In genomic region chr8:70964159-70964558, GRCm38 (mm10) we compare ENCODE assay signal across 8 mouse cellular contexts. TPM values are rescaled to one million over a fixed set of nuclear protein-coding genes. Genes with fewer than 3 reads are reported as not detected.
DNase-seq lines count a peak whose midpoint lies in the region; ATAC-seq and TF ChIP-seq lines count a peak whose summit lies in the region.

No protein-coding gene starts in this region.

- H3K27ac ChIP-seq in gastrocnemius, adult 2 months = no peak overlapping the region
- no peak overlapping the region for H3K27ac ChIP-seq in embryonic facial prominence, embryonic 11.5 days (replicated peaks; ENCODE audit: low read depth, low read length)
- H3K27ac ChIP-seq in neural tube, embryonic 11.5 days (ENCODE audit: low read depth, low read length) = no peak overlapping the region

- no peaks in the 10 kb centered on the region for H3K27me3 ChIP-seq in embryonic facial prominence, embryonic 11.5 days (ENCODE audit: control insufficient read depth, insufficient read depth, low read length)
- H3K27me3 ChIP-seq in neural tube, embryonic 11.5 days (ENCODE audit: control insufficient read depth, insufficient read depth, low read length) = no peaks in the 10 kb centered on the region

- H3K9ac ChIP-seq in embryonic facial prominence, embryonic 11.5 days (replicated peaks; ENCODE audit: low read length) = no peak overlapping the region
- no peak overlapping the region for H3K9ac ChIP-seq in neural tube, embryonic 11.5 days (ENCODE audit: low read length)

- WGBS in embryonic facial prominence, embryonic 11.5 days = 10% methylated on average over 3 of the region's 3 CpGs
- 8% methylated on average over 3 of the region's 3 CpGs for WGBS in neural tube, embryonic 11.5 days

- peak; percentile 51 for TF ChIP-seq CTCF in gastrocnemius, adult 2 months (IDR thresholded peaks at IDR 0.05)

- H3K36me3 ChIP-seq in embryonic facial prominence, embryonic 11.5 days (replicated peaks; ENCODE audit: control insufficient read depth, insufficient read depth, low read depth, low read length) = no peaks in the 10 kb centered on the region
- no peaks in the 10 kb centered on the region for H3K36me3 ChIP-seq in neural tube, embryonic 11.5 days (ENCODE audit: control insufficient read depth, insufficient read depth, low read length)

- no peaks in the 10 kb centered on the region for H3K4me1 ChIP-seq in embryonic facial prominence, embryonic 11.5 days (ENCODE audit: control insufficient read depth, insufficient read depth, low read length)
- no peaks in the 10 kb centered on the region for H3K4me1 ChIP-seq in neural tube, embryonic 11.5 days (ENCODE audit: control insufficient read depth, insufficient read depth, low read length)

- no peak overlapping the region for H3K4me3 ChIP-seq in gastrocnemius, adult 2 months
- H3K4me3 ChIP-seq in embryonic facial prominence, embryonic 11.5 days (ENCODE audit: low read depth, low read length) = no peak overlapping the region
- no peak overlapping the region for H3K4me3 ChIP-seq in neural tube, embryonic 11.5 days (ENCODE audit: low read depth, low read length)

- peak; percentile 20 for DNase-seq in gastrocnemius, adult 2 months
- no peak for DNase-seq in gastrocnemius, postnatal 36 days
- DNase-seq in 3T3-L1 (ENCODE audit: low read depth, low spot score) = peak; percentile 53
- peak; percentile 55 for DNase-seq in adrenal gland, postnatal 14 days
- DNase-seq in embryonic facial prominence, embryonic 11.5 days (ENCODE audit: low spot score) = peak; percentile 53
- DNase-seq in kidney, postnatal 25 days = peak; percentile 67 to 79
- peak; percentile 14 for DNase-seq in neural tube, embryonic 11.5 days (ENCODE audit: low spot score)
- peak; percentile 76 for DNase-seq in urinary bladder, postnatal 25 days (ENCODE audit: low spot score)

- intact Hi-C loops in gastrocnemius, adult 2 months (cut with DNase I) = loop anchor here (2.0 kb wide), 1 partner anchor 65 kb away; no protein-coding TSS in a partner anchor
- intact Hi-C loops in gastrocnemius, postnatal 36 days (cut with DNase I) = no loop called here

- ATAC-seq in embryonic facial prominence, embryonic 11.5 days (replicated peaks; ENCODE audit: insufficient number of reproducible peaks, low FRiP score, low TSS enrichment, low read depth) = no peak
- no peak for ATAC-seq in neural tube, embryonic 11.5 days (ENCODE audit: insufficient read depth, low FRiP score, low TSS enrichment)

- H3K4me2 ChIP-seq in embryonic facial prominence, embryonic 11.5 days (ENCODE audit: low read depth, low read length) = no peak overlapping the region
- no peak overlapping the region for H3K4me2 ChIP-seq in neural tube, embryonic 11.5 days (ENCODE audit: low read depth)

- no peaks in the 10 kb centered on the region for H3K9me3 ChIP-seq in embryonic facial prominence, embryonic 11.5 days (replicated peaks; ENCODE audit: control insufficient read depth, low read length)
- no peaks in the 10 kb centered on the region for H3K9me3 ChIP-seq in neural tube, embryonic 11.5 days (ENCODE audit: control insufficient read depth, low read length)

RNA-seq across cellular contexts. Expression of gene Map1s, which starts 58.4 kb away (rescaled TPM):
- total RNA-seq in gastrocnemius, adult 2 months (2021) = 10 to 100 TPM; 10.6 to 11.2 TPM
- 10 to 100 TPM in 1 of 2 experiments, 1 to 10 TPM in 1; 9.6 to 15.6 TPM for total RNA-seq in gastrocnemius, postnatal 36 days (2021)
- total RNA-seq in adrenal gland, postnatal 14 days (2021) = 26.2 and 32.1 TPM in 2 replicates
- polyA plus RNA-seq in embryonic facial prominence, embryonic 11.5 days (2014; fragmentation: Nextera tagmentation; extraction: Ambion mirVana) = 24.9 and 32.5 TPM in 2 replicates
- polyA plus RNA-seq in neural tube, embryonic 11.5 days (2014; fragmentation: Nextera tagmentation; extraction: Ambion mirVana) = 45.4 and 47.1 TPM in 2 replicates

Comparison
In these comparisons a context has a peak if more than half of its experiments do, and no peak if none do; other contexts are left out.
1. DNase-seq: peak in gastrocnemius, adult 2 months (single experiment), 3T3-L1 (single experiment), adrenal gland, postnatal 14 days (single experiment), embryonic facial prominence, embryonic 11.5 days (single experiment), kidney, postnatal 25 days (2 of 2), neural tube, embryonic 11.5 days (single experiment) and urinary bladder, postnatal 25 days (single experiment); none in gastrocnemius, postnatal 36 days (0 of 2).